Mouse (Mus musculus): ENCODE results near the gene Lmtk2. TPM values are rescaled to one million over a fixed set of nuclear protein-coding genes. Genes with fewer than 3 reads are reported as not detected.

The Lmtk2 gene
- polyA plus RNA-seq, 1 experiment from 2014 or later, result 11.2 TPM

- Histone ChIP-seq H3K4me1 (replicated peaks; ENCODE audit: control insufficient read depth, insufficient read depth, low read length) (peaks cover 21% of the 10 kb centered on the region), H3K4me3 (replicated peaks; ENCODE audit: low read length) (no peak overlapping the region), H3K9me3 (ENCODE audit: control insufficient read depth, low read length) (no peaks in the 10 kb centered on the region), H3K27ac (no peak overlapping the region), H3K36me3 (replicated peaks; ENCODE audit: control insufficient read depth, insufficient read depth) (no peaks in the 10 kb centered on the region), H3K4me2 (replicated peaks) (no peak overlapping the region), H3K9ac (no peak overlapping the region), H3K27me3 (ENCODE audit: control insufficient read depth, insufficient read depth, low read length) (no peaks in the 10 kb centered on the region)
- 27% methylated on average over 11 of the region's 11 CpGs for WGBS
- no peak for ATAC-seq (ENCODE audit: low FRiP score)
- DNase-seq (ENCODE audit: low spot score), result no peak
Observed at GRCm38 (mm10) chr5:144226220-144226619, 126.0 kb downstream of the Lmtk2 start.

GRCm38 (mm10) chr5:144230216-144230615 is 130.0 kb downstream of the Lmtk2 start:
- Histone ChIP-seq H3K4me2 (replicated peaks) (no peak overlapping the region), H3K27ac (no peak overlapping the region), H3K9ac (no peak overlapping the region), H3K36me3 (replicated peaks; ENCODE audit: control insufficient read depth, insufficient read depth) (no peaks in the 10 kb centered on the region), H3K4me1 (replicated peaks; ENCODE audit: control insufficient read depth, insufficient read depth, low read length) (no peaks in the 10 kb centered on the region), H3K9me3 (ENCODE audit: control insufficient read depth, low read length) (no peaks in the 10 kb centered on the region), H3K4me3 (replicated peaks; ENCODE audit: low read length) (no peak overlapping the region), H3K27me3 (ENCODE audit: control insufficient read depth, insufficient read depth, low read length) (no peaks in the 10 kb centered on the region)
- 93% methylated on average over 7 of the region's 7 CpGs for WGBS
- no peak for ATAC-seq (ENCODE audit: low FRiP score)
- no peak for DNase-seq (ENCODE audit: low spot score)

GRCm38 (mm10) chr5:144231410-144231809 is 131.2 kb downstream of the Lmtk2 start:
- H3K27me3 ChIP-seq (ENCODE audit: control insufficient read depth, insufficient read depth, low read length), result no peaks in the 10 kb centered on the region
- DNase-seq (ENCODE audit: low spot score) (no peak), ATAC-seq (ENCODE audit: low FRiP score) (no peak)
- H3K4me1 ChIP-seq (replicated peaks; ENCODE audit: control insufficient read depth, insufficient read depth, low read length), result no peaks in the 10 kb centered on the region
- no peaks in the 10 kb centered on the region for H3K9me3 ChIP-seq (ENCODE audit: control insufficient read depth, low read length)
- H3K4me2 ChIP-seq (replicated peaks), result no peak overlapping the region
- H3K27ac ChIP-seq, result no peak overlapping the region
- 75% methylated on average over 1 of the region's 1 CpGs for WGBS
- H3K9ac ChIP-seq, result no peak overlapping the region
- no peaks in the 10 kb centered on the region for H3K36me3 ChIP-seq (replicated peaks; ENCODE audit: control insufficient read depth, insufficient read depth)
- H3K4me3 ChIP-seq (replicated peaks; ENCODE audit: low read length), result no peak overlapping the region

DNA sequence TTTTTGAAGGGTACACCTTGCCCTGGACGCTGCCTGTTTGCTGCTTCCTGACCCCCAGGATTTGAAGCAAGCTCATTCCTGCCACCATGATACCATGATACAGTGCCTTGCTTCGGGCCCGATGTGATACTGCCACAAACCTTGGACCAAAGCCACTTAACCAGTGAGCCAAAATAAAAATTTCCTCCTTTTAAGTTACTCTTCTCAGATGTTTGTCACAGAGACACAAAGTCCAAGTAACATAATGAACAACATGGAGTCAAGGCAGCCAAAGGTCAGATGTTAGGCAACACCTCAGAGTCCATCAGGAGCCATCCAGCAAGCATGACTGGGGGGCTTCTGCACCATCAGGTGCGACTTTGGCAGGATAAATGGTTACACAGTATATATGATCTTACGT is 132.3 kb downstream of the Lmtk2 start:
- Histone ChIP-seq H3K9me3 (ENCODE audit: control insufficient read depth, low read length) (no peaks in the 10 kb centered on the region), H3K4me2 (replicated peaks) (no peak overlapping the region), H3K27me3 (ENCODE audit: control insufficient read depth, insufficient read depth, low read length) (no peaks in the 10 kb centered on the region), H3K9ac (no peak overlapping the region), H3K4me3 (replicated peaks; ENCODE audit: low read length) (no peak overlapping the region), H3K36me3 (replicated peaks; ENCODE audit: control insufficient read depth, insufficient read depth) (no peaks in the 10 kb centered on the region), H3K27ac (no peak overlapping the region), H3K4me1 (replicated peaks; ENCODE audit: control insufficient read depth, insufficient read depth, low read length) (no peaks in the 10 kb centered on the region)
- WGBS, result 89% methylated on average over 5 of the region's 5 CpGs
- no peak for DNase-seq (ENCODE audit: low spot score)
- ATAC-seq (ENCODE audit: low FRiP score), result no peak

DNA sequence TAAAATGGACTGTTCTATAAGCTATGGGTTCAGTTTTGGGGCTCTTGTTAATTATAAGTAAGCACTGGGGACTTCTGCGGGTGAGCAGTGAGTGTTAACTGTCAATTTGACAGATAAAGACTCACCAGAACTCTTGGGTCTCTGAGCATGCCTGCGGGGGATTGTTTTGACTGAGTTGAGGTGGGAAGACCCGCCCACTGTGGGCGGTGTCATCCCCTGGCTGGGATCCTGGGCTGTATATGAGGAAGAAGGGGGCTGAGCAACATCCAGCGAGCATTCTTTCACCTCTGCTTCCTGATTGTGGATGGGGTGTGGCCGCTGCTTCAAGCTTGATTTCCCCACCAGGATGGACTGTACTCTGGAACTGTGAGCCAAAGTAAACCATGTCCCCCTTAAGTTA is 134.0 kb downstream of the Lmtk2 start:
- ATAC-seq (ENCODE audit: low FRiP score) (no peak), DNase-seq (ENCODE audit: low spot score) (no peak)
- H3K36me3 ChIP-seq (replicated peaks; ENCODE audit: control insufficient read depth, insufficient read depth), result no peaks in the 10 kb centered on the region
- H3K4me1 ChIP-seq (replicated peaks; ENCODE audit: control insufficient read depth, insufficient read depth, low read length), result no peaks in the 10 kb centered on the region
- no peaks in the 10 kb centered on the region for H3K27me3 ChIP-seq (ENCODE audit: control insufficient read depth, insufficient read depth, low read length)
- H3K4me2 ChIP-seq (replicated peaks), result no peak overlapping the region
- no peak overlapping the region for H3K27ac ChIP-seq
- no peak overlapping the region for H3K4me3 ChIP-seq (replicated peaks; ENCODE audit: low read length)
- no peak overlapping the region for H3K9ac ChIP-seq
- H3K9me3 ChIP-seq (ENCODE audit: control insufficient read depth, low read length), result no peaks in the 10 kb centered on the region
- WGBS, result 83% methylated on average over 6 of the region's 6 CpGs

DNA sequence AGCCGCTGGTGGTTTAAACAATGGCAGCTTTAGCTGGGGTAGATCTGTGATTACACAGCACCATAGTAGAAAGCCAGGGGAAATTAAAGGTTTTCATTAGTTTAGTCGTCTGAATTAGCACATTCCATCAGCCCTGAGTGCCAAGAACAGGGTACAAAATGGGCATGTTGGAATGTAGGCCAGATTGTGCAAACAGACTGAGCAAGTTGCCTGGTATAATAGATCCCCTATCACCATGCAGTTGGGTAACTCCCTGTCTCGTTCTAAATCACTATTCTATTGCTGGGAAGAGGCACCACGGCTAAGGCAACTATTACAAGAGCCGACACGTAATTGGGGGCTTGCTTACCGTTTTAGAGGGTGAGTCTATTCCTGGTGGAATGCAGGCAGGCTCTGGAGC is 134.5 kb downstream of the Lmtk2 start:
- Histone ChIP-seq H3K4me2 (replicated peaks) (no peak overlapping the region), H3K36me3 (replicated peaks; ENCODE audit: control insufficient read depth, insufficient read depth) (no peaks in the 10 kb centered on the region), H3K4me3 (replicated peaks; ENCODE audit: low read length) (no peak overlapping the region), H3K27ac (no peak overlapping the region), H3K9me3 (ENCODE audit: control insufficient read depth, low read length) (no peaks in the 10 kb centered on the region), H3K27me3 (ENCODE audit: control insufficient read depth, insufficient read depth, low read length) (no peaks in the 10 kb centered on the region), H3K9ac (no peak overlapping the region), H3K4me1 (replicated peaks; ENCODE audit: control insufficient read depth, insufficient read depth, low read length) (no peaks in the 10 kb centered on the region)
- 86% methylated on average over 7 of the region's 7 CpGs for WGBS
- DNase-seq (ENCODE audit: low spot score), result no peak
- ATAC-seq (ENCODE audit: low FRiP score), result no peak

Other genes starting within 250 kb of the Lmtk2 start
- 0.23 and 0.55 TPM in 2 replicates for gene Ankrd61, start 202.8 kb upstream of the Lmtk2 start, polyA plus RNA-seq (2014; fragmentation: Nextera tagmentation; extraction: Ambion mirVana)
- 86.7 and 87.4 TPM in 2 replicates for gene Aimp2, start 190.6 kb upstream of the Lmtk2 start, polyA plus RNA-seq (2014; fragmentation: Nextera tagmentation; extraction: Ambion mirVana)
- gene Pms2, start 190.5 kb upstream of the Lmtk2 start, polyA plus RNA-seq (2014; fragmentation: Nextera tagmentation; extraction: Ambion mirVana), result 25.8 and 29.3 TPM in 2 replicates
- 1.6 and 2.5 TPM in 2 replicates for gene Gm42421, start 172.3 kb upstream of the Lmtk2 start, polyA plus RNA-seq (2014; fragmentation: Nextera tagmentation; extraction: Ambion mirVana)
- gene Rsph10b, start 167.4 kb upstream of the Lmtk2 start, polyA plus RNA-seq (2014; fragmentation: Nextera tagmentation; extraction: Ambion mirVana), result 3.9 and 4.5 TPM in 2 replicates
- 83.0 and 83.3 TPM in 2 replicates for gene Ccz1, start 85.6 kb upstream of the Lmtk2 start, polyA plus RNA-seq (2014; fragmentation: Nextera tagmentation; extraction: Ambion mirVana)
- gene Ocm, start 73.8 kb upstream of the Lmtk2 start, polyA plus RNA-seq (2014; fragmentation: Nextera tagmentation; extraction: Ambion mirVana), result not detected in 2 replicates
- 0.11 and 0.12 TPM in 2 replicates for gene Bhlha15, start 89.8 kb downstream of the Lmtk2 start, polyA plus RNA-seq (2014; fragmentation: Nextera tagmentation; extraction: Ambion mirVana)
- gene Tecpr1, start 123.2 kb downstream of the Lmtk2 start, polyA plus RNA-seq (2014; fragmentation: Nextera tagmentation; extraction: Ambion mirVana), result 32.3 and 34.7 TPM in 2 replicates
- gene Bri3, start 144.0 kb downstream of the Lmtk2 start, polyA plus RNA-seq (2014; fragmentation: Nextera tagmentation; extraction: Ambion mirVana), result 103 and 123 TPM in 2 replicates

Measured in hindbrain, embryonic 14.5 days (tissue).